In genomic region chr4:104077771-104078170, GRCm38 (mm10) we compare ENCODE assay signal across 11 mouse cellular contexts.
DNase-seq lines count a peak whose midpoint lies in the region; ATAC-seq lines count a peak whose summit lies in the region.
"Had no signal": no experiment of that assay in that cellular context is flagged by ENCODE, and none has a peak within 500 bp of the region (broad histone marks: within the 10 kb centered on the region; RNA-seq: fewer than 3 reads in every experiment).

No protein-coding gene starts in this region.

- peaks cover 6% of the 10 kb centered on the region; the same call in 1 of the 2 replicates for H3K4me1 ChIP-seq in midbrain, embryonic 11.5 days (ENCODE audit: control insufficient read depth, insufficient read depth, low read length)

- 92% methylated on average over 1 of the region's 1 CpGs for WGBS in midbrain, embryonic 11.5 days

- no peaks in the 10 kb centered on the region for H3K9me3 ChIP-seq in midbrain, embryonic 11.5 days (ENCODE audit: control insufficient read depth, low read length)

- H3K27ac ChIP-seq in midbrain, embryonic 11.5 days (ENCODE audit: low read depth, low read length) = no peak overlapping the region
- H3K27ac ChIP-seq: layer of hippocampus, adult 2 months; macrophage had no signal

- intact Hi-C loops in left cerebral cortex, postnatal 14 days (cut with DNase I) = no loop called here

- H3K4me2 ChIP-seq in midbrain, embryonic 11.5 days = no peak overlapping the region

- H3K27me3 ChIP-seq in midbrain, embryonic 11.5 days (ENCODE audit: control insufficient read depth, insufficient read depth, low read length) = no peaks in the 10 kb centered on the region

- H3K9ac ChIP-seq in midbrain, embryonic 11.5 days (ENCODE audit: low read length) = no peak overlapping the region

- no peaks in the 10 kb centered on the region for H3K36me3 ChIP-seq in midbrain, embryonic 11.5 days (ENCODE audit: control insufficient read depth, insufficient read depth, low read length)

- H3K4me3 ChIP-seq in midbrain, embryonic 11.5 days (ENCODE audit: low read depth, low read length) = no peak overlapping the region
- H3K4me3 ChIP-seq: layer of hippocampus, adult 2 months had no signal

- no peak for ATAC-seq in cerebellum, adult (ENCODE audit: insufficient number of reproducible peaks, low FRiP score, low TSS enrichment)
- ATAC-seq in midbrain, embryonic 11.5 days (ENCODE audit: low FRiP score) = no peak

- DNase-seq in cerebellum, adult 18-20 months = peak; percentile 13 to 16
- DNase-seq in layer of hippocampus, adult 11-12 months (ENCODE audit: low spot score) = peak; percentile 35
- DNase-seq in layer of hippocampus, adult 9-11 months = no peak
- DNase-seq in adrenal gland, postnatal 25 days = peak; percentile 38
- peak; percentile 14 to 48 for DNase-seq in left cerebral cortex, postnatal 14 days (ENCODE audit: low spot score in 2 of 2)
- no peak for DNase-seq in embryo, embryonic 10 days (ENCODE audit: low spot score)
- no peak for DNase-seq in midbrain, embryonic 11.5 days (ENCODE audit: low spot score, missing footprints)
- DNase-seq: thymus, postnatal 25 days had no signal

Comparison
In these comparisons a context has a peak if more than half of its experiments do, and no peak if none do; other contexts are left out.
1. DNase-seq: peak in cerebellum, adult 18-20 months (2 of 2), layer of hippocampus, adult 11-12 months (single experiment), adrenal gland, postnatal 25 days (single experiment) and left cerebral cortex, postnatal 14 days (2 of 2); none in layer of hippocampus, adult 9-11 months (single experiment), embryo, embryonic 10 days (single experiment) and midbrain, embryonic 11.5 days (single experiment).